Mouse (Mus musculus) stomach, embryonic 14.5 days (tissue): Measurements from ENCODE around the gene Proca1. TPM values are rescaled to one million over a fixed set of nuclear protein-coding genes. Genes with fewer than 3 reads are reported as not detected.

Source experiments
- ATAC-seq: fragments of 200-750 bp; cut with Nextera tagmentation; 2 replicates; pipeline ENCODE4 v1.8.0; 2017; ENCODE audit warnings: low read depth, moderate TSS enrichment; ENCODE audit not compliant: insufficient number of reproducible peaks, insufficient read depth, low FRiP score
- H3K27ac ChIP-seq: fragments of 300-500 bp; sonication (generic); 2 replicates; pipeline ENCODE4 v1.5.1; 2014; ENCODE audit warnings: mild to moderate bottlenecking, low read length, moderate library complexity, mixed read lengths
- H3K27me3 ChIP-seq: fragments of 300-500 bp; sonication (generic); 2 replicates; pipeline ENCODE4 v1.6.1; 2014; ENCODE audit warnings: low read length, control low read depth, mixed read lengths; ENCODE audit not compliant: control insufficient read depth, insufficient read depth
- H3K36me3 ChIP-seq: fragments of 300-500 bp; sonication (generic); 2 replicates; pipeline ENCODE4 v1.6.1; 2014; ENCODE audit warnings: mild to moderate bottlenecking, control low read depth, low read length, moderate library complexity, mixed read lengths; ENCODE audit not compliant: control insufficient read depth, insufficient read depth
- H3K4me1 ChIP-seq: fragments of 300-500 bp; sonication (generic); 2 replicates; pipeline ENCODE4 v1.6.1; 2014; ENCODE audit warnings: low read length, control low read depth, mixed read lengths; ENCODE audit not compliant: control insufficient read depth, insufficient read depth
- H3K4me2 ChIP-seq: fragments of 300-500 bp; sonication (generic); replicated peaks from 2 replicates; pipeline ENCODE4 v1.6.1; 2014; ENCODE audit warnings: low read depth, low read length, control low read depth
- H3K4me3 ChIP-seq: fragments of 300-500 bp; sonication (generic); 2 replicates; pipeline ENCODE4 v1.5.1; 2014; ENCODE audit warnings: low read depth, low read length, control low read depth
- H3K9ac ChIP-seq: fragments of 300-500 bp; sonication (generic); replicated peaks from 2 replicates; pipeline ENCODE4 v1.6.1; 2014; ENCODE audit warnings: low read depth, mild to moderate bottlenecking, control low read depth, low read length, moderate library complexity, mixed read lengths
- H3K9me3 ChIP-seq: fragments of 300-500 bp; sonication (generic); 2 replicates; pipeline ENCODE4 v1.6.1; 2016; ENCODE audit warnings: low read depth, low read length, control low read depth; ENCODE audit not compliant: control insufficient read depth
- WGBS: fragments of 180-500 bp; shearing (Covaris S2); extraction: QIAGEN DNeasy Blood & Tissue Kit; methylation state at CpG from one replicate; pipeline ENCODE4 v1.1.7; 2014; 5-methylcytosine and 5-hydroxymethylcytosine counted together
- polyA plus RNA-seq: library from polyadenylated mRNA; unstranded; fragments of >200 nt; fragmentation: Nextera tagmentation; extraction: Ambion mirVana; gene quantifications from 2 replicates; pipeline ENCODE4 v1.2.1, GENCODE M21; 2014

Proca1 gene
- polyA plus RNA-seq, 1 experiment from 2014 or later: 2.7 TPM

DNA sequence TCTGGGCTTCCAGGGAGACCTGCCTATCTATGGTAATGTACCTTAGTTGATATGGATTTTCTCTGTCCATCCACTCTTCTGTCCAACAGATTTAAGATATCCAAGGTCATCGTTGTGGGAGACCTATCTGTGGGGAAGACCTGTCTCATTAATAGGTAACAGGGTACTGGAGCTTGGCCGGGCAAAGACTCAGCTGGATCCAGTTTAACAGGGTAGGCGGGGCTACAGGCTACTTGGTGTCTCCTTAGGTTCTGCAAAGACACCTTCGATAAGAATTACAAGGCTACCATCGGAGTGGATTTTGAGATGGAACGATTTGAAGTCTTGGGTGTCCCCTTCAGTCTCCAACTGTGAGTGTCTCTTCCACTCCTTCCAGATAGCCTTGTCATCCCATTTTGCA is 3.2 kb upstream of the Proca1 start:
- 57% methylated on average over 6 of the region's 6 CpGs for WGBS
- Histone ChIP-seq H3K4me1 (peaks cover 15% of the 10 kb centered on the region), H3K27me3 (no peaks in the 10 kb centered on the region), H3K27ac (peak overlapping the region; percentile 99), H3K4me3 (peak overlapping the region; percentile 73), H3K4me2 (peak overlapping the region; percentile 46), H3K9ac (0 out of 2 replicates have a peak overlapping the region, but pooled peaks have one; percentile 88), H3K36me3 (peaks cover 11% of the 10 kb centered on the region), H3K9me3 (no peaks in the 10 kb centered on the region)
- ATAC-seq: no peak

DNA sequence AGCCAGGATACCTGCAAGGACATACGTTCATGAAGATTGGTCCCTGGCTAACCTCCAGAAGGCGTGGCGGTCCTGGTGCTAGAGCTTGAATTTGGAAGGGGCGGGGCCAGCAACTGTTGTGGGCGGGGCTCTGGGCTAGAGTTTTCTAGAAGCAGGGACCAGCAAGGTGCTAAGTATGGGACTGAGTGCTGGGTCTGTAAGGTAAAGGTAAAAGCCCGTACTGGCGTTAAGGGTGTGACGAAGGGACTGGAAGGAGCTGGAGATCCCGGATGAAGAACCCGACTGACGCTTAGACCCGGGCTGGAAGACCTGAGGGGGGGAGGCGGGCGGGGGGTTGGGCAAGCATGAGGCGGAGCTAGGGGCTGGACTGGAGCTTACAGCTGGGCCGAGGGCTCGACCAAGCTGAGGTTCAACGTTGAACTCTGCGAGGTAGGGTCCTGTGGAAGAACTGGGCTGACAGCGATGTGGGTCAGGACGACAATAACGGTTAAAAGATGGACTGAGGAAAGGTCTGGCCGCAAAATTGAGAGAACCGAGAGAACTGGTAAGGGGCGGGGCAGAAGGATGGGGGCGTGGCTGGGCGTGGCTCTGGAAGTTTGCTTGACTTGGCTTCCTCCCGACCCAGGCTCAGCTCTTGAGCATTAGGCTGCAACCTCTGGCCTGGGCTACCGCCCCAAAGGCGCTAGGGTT is 1.4 kb downstream of the Proca1 start:
- WGBS: 3% methylated on average over 30 of the region's 30 CpGs
- Histone ChIP-seq H3K27ac (no peak overlapping the region; the same call in 1 of the 2 replicates), H3K36me3 (peaks cover 11% of the 10 kb centered on the region), H3K4me2 (peak overlapping the region; percentile 60), H3K9me3 (no peaks in the 10 kb centered on the region), H3K9ac (peak overlapping the region; percentile 12; the same call in 1 of the 2 replicates), H3K4me1 (peaks cover 10% of the 10 kb centered on the region), H3K27me3 (no peaks in the 10 kb centered on the region), H3K4me3 (peak overlapping the region; percentile 49)
- peak; percentile 66; the same call in 1 of the 2 replicates for ATAC-seq

DNA sequence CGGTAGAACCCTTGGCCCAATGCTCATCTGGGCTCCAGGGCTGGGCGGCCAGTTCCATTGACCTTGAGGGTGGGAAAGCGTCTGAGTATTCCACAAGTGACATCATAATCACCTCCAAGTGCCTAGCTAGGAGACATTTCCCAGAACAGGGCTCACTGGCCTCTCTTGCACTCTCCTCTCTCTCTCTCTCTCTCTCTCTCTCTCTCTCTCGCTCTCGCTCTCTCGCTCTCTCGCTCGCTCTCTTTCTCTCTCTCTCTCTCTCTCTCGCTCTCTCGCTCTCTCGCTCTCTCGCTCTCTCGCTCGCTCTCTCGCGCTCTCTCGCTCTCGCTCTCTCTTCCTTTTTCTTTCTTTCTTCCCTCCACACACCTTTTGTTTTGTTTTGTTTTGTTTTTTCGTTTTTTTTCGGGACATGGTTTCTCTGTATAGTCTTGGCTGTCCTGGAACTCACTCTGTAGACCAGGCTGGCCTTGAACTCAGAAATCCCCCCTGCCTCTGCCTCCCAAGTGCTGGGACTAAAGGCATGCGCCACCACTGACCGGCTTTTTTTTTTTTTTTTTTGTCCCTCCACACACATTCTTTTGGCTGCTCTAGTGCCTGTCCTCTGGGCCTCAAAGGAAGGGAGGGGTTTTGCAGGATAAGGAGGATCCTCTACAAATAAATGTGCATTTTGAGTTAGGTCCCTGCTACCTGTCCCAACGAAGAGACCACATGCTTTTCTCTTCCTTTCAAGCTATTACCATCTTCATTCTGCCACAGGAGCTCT is 2.1 kb downstream of the Proca1 start:
- no peak for ATAC-seq
- Histone ChIP-seq H3K27me3 (no peaks in the 10 kb centered on the region), H3K36me3 (peaks cover 11% of the 10 kb centered on the region), H3K27ac (peak overlapping the region; percentile 0; the same call in 1 of the 2 replicates), H3K4me3 (peak overlapping the region; percentile 49), H3K9me3 (no peaks in the 10 kb centered on the region), H3K9ac (no peak overlapping the region), H3K4me1 (peaks cover 4% of the 10 kb centered on the region; the same call in 1 of the 2 replicates), H3K4me2 (peak overlapping the region; percentile 60)
- WGBS: 62% methylated on average over 23 of the region's 23 CpGs

DNA sequence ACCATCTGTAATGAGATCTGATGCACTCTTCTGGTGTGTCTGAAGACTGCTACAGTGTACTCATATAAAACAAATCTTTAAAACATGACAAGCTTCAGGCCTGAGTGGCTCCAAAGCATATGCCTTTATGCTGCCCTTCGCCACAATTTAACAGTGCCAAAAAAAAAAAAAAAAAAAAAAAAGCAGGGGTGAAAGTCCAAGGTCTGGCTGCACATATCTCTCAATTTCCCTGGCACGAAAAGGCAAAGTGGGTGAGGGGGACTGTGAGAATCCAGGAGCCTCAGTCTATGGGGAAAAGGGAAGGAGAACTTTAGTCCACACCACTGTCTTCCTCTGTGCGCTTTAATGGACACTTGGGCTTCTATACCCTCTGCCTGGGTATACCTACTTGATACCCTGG is 9.2 kb downstream of the Proca1 start:
- 90% methylated on average over 3 of the region's 3 CpGs for WGBS
- no peaks in the 10 kb centered on the region for H3K9me3 ChIP-seq
- H3K36me3 ChIP-seq: peaks cover 22% of the 10 kb centered on the region
- no peak overlapping the region for H3K4me2 ChIP-seq
- no peak overlapping the region for H3K27ac ChIP-seq
- H3K9ac ChIP-seq: no peak overlapping the region
- no peaks in the 10 kb centered on the region for H3K27me3 ChIP-seq
- no peak overlapping the region for H3K4me3 ChIP-seq
- ATAC-seq: no peak
- H3K4me1 ChIP-seq: no peaks in the 10 kb centered on the region

DNA sequence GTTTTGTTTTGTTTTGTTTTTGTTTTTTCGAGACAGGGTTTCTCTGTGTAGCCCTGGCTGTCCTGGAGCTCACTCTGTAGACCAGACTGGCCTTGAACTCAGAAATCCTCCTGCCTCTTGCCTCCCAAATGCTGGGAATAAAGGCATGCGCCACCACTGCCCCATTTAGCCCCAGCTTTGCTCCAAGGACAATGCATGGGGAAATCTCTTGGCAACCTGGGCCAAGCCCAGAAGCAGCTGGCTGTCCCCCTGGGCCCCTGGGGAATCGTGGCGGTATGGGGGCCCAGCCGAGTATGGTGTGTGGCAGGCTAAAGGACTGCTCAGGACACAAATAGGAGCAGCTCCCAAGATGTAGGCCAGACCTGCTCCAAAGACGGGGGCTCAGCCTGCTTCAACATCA is 11.1 kb downstream of the Proca1 start:
- H3K4me3 ChIP-seq: no peak overlapping the region
- H3K4me2 ChIP-seq: no peak overlapping the region
- no peak for ATAC-seq
- H3K36me3 ChIP-seq: peaks cover 41% of the 10 kb centered on the region
- no peak overlapping the region for H3K27ac ChIP-seq
- 88% methylated on average over 6 of the region's 6 CpGs for WGBS
- H3K9ac ChIP-seq: no peak overlapping the region
- H3K27me3 ChIP-seq: no peaks in the 10 kb centered on the region
- H3K4me1 ChIP-seq: no peaks in the 10 kb centered on the region
- no peaks in the 10 kb centered on the region for H3K9me3 ChIP-seq

DNA sequence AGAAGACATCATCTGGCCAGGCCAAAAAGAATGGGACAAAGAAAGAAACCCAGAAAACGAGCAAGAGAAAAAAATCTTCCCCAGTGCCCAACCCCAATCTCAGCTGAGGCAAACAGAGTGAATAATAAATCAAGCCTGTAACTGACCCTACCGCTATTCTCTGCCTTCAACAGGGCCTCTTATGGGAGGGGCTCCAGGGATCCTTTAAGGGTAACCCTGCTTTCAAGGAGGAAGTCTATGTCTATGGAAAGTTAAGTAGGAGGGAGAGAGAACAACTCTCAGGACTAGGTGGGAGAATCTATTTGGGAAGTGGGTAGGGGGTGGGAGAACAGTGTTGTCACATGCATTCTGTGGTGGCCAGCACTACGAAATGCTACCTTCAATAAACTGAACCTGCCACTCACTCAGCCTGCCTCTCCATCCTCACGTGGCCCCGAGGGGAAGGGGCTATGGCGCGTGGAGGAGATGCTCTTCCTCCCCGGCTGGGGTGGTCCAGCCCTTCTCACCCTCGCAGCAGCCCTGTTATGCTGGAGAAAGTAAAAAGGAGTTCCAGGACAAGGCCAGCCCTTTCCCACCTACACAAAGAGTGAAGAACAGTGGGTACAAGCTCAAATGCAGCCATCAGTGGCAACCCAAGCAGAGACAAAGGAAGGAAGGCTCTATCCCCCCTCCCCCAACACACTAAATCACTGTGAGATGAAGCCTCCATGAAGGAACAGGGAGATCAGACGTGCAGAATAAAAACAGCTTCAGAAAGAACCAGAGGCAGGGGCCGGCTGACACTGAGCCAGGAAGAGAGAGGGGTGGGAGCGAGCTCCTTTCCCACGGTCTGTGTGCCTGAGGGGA is 12.4 kb downstream of the Proca1 start:
- no peaks in the 10 kb centered on the region for H3K9me3 ChIP-seq
- H3K4me2 ChIP-seq: no peak overlapping the region
- H3K4me1 ChIP-seq: no peaks in the 10 kb centered on the region
- H3K9ac ChIP-seq: no peak overlapping the region; the same call in 1 of the 2 replicates
- 38% methylated on average over 13 of the region's 13 CpGs for WGBS
- peak overlapping the region; percentile 28; the same call in 1 of the 2 replicates for H3K27ac ChIP-seq
- H3K36me3 ChIP-seq: peaks cover 54% of the 10 kb centered on the region
- no peak overlapping the region for H3K4me3 ChIP-seq
- no peaks in the 10 kb centered on the region for H3K27me3 ChIP-seq
- no peak for ATAC-seq

DNA sequence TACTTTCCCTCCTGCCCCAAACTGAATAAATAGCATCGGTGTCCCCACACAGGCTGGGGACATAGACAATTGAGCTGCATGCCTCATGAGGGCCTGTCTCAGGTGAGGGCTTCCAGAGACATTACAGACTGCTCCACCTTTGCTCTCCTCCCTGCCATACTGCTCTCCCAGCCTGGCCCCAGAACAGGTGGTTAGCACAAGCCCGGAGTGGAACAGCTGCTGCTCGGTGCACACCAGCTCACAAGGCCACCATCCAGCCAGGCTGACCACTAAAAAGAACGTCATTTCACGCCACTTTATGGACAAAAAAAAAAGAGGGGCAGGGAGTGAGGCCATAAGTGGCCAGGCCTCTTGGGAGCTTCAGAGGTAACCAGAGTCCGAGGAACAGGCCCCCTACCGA is 14.0 kb downstream of the Proca1 start:
- Histone ChIP-seq H3K4me1 (no peaks in the 10 kb centered on the region), H3K27me3 (no peaks in the 10 kb centered on the region), H3K36me3 (peaks cover 67% of the 10 kb centered on the region), H3K27ac (no peak overlapping the region), H3K4me2 (no peak overlapping the region), H3K9ac (no peak overlapping the region), H3K4me3 (no peak overlapping the region), H3K9me3 (no peaks in the 10 kb centered on the region)
- no peak for ATAC-seq
- 88% methylated on average over 7 of the region's 7 CpGs for WGBS

DNA sequence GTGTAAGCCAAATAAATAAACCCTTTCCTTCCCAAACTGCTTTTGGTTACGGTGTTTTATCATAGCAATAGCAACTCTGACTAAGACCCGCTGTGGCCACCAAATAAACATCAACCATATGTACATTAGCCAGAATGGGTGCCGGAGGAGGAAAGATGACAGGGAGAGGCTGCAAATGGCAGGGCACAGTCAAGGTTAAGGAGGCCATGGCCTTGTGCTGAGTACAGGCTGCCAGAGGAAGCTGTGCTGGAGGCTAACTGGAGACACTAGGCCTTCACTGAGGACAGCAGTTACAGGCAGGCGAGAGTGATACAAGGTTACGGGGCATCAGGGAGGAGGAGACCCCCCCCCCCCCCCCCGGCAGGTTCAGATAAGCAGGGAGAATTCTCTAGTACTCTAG is 16.7 kb downstream of the Proca1 start:
- Histone ChIP-seq H3K36me3 (peaks cover 81% of the 10 kb centered on the region), H3K9me3 (no peaks in the 10 kb centered on the region), H3K27me3 (no peaks in the 10 kb centered on the region), H3K27ac (no peak overlapping the region), H3K4me2 (no peak overlapping the region), H3K9ac (no peak overlapping the region), H3K4me3 (no peak overlapping the region), H3K4me1 (no peaks in the 10 kb centered on the region)
- 82% methylated on average over 6 of the region's 6 CpGs for WGBS
- ATAC-seq: no peak
